Mouse (Mus musculus): Measurements from ENCODE around the gene Rprml.
A peak's percentile ranks its signal among the peaks of the same experiment; 100 is the strongest.

Gene Rprml

GRCm38 (mm10) chr11:103649301-103649982 lies at the start of gene Rprml:
TSS of gene Rprml (plus strand) at chr11:103649570.
- DNase-seq (ENCODE audit: extremely low spot score, low spot score) = peak; percentile 33

DNA sequence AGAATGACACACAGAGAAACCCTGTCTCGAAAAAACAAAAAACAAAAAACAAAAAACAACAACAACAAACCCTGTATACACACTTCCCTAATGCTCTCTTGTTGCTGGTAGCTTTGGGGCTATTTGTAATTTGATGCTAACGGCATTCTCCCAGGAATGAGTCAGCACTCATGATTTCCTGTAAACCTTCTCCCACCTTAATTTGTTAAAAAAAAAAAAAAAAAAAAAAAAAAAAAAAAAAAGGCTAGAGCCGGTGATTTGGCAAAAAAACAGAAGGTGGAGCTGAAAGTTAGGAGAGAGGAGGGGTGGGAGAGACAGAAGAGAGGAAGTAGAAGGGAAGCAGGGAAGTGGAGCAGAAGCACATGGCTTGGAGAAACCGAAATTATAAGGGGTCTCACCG lies 42.8 kb upstream of the Rprml start:
- no peak for DNase-seq (ENCODE audit: extremely low spot score, low spot score)

DNA sequence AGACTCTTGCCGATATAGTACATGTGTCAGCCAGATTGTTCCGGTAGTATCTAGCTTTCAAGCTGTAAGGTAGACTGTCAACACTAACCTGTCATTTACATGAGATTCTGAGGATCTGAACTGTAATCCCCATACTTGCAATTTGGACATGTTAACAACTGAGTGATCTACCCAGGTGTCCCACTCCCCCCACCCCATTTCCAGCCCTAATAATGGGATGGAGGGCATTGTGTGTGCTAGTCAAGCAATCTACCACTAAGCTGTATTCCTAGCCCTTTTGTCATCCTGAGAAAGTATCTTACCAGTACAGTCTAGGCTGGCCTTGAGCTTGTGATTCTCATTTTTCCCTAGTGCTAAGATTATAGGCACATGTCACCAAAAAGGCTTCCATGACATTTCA lies 38.6 kb upstream of the Rprml start:
- DNase-seq (ENCODE audit: extremely low spot score, low spot score) = no peak

- DNase-seq (ENCODE audit: extremely low spot score, low spot score) = no peak
Measured at GRCm38 (mm10) chr11:103621040-103621439, 28.3 kb upstream of the Rprml start, which contains the start of gene Gm884. TSS of gene Gm884 (minus strand) at chr11:103621140.

GRCm38 (mm10) chr11:103627453-103627852 lies 21.9 kb upstream of the Rprml start:
- DNase-seq (ENCODE audit: extremely low spot score, low spot score) = no peak

DNA sequence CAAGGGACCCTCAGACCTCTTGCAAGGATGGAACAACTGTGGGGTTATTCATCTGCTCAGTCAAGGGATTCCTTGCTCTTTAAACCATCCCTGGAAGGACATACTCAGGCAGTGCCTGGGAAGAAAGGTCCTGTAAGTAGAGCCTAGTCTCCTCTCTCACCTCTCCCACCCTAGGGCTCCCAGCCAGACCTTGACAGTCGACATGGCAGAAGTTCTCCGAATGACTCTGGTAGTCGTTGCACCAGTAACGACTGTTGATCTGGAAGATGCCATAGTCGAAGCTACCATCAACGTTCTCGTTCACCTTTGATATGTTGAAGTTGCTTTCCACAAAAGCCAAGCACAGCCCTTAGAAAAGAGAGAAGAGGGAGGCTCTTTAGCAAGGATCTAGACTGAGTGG lies 14.6 kb upstream of the Rprml start:
- no peak for DNase-seq (ENCODE audit: extremely low spot score, low spot score)

- no peak for DNase-seq (ENCODE audit: extremely low spot score, low spot score)
Measured at GRCm38 (mm10) chr11:103635481-103635880, 13.9 kb upstream of the Rprml start.

GRCm38 (mm10) chr11:103636261-103636660 lies 13.1 kb upstream of the Rprml start:
- DNase-seq (ENCODE audit: extremely low spot score, low spot score) = no peak

DNA sequence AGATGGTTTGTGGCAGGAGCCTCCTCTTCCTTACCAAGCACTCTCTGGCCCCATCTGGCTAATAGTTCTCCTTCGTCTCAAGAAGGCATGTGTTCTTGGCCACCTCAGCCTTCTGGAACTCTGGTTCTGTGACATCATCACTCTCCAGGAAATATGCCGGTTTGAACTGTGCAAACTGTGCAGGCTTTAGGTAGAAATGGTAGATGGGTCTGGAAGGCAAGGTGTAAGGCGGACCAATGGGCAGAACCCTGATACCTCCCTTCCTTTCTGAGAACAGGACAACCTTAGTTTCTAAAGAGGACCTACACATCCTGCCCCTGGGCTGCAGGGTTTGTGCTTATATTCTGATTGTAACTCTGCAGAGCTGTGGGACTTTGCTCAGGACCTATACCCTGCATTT lies 10.6 kb upstream of the Rprml start, which contains the start of gene Lyzl6:
Lyzl6 (minus strand) TSS at position 101 of the 400 bp plus-strand sequence.
- DNase-seq (ENCODE audit: extremely low spot score, low spot score) = no peak

DNA sequence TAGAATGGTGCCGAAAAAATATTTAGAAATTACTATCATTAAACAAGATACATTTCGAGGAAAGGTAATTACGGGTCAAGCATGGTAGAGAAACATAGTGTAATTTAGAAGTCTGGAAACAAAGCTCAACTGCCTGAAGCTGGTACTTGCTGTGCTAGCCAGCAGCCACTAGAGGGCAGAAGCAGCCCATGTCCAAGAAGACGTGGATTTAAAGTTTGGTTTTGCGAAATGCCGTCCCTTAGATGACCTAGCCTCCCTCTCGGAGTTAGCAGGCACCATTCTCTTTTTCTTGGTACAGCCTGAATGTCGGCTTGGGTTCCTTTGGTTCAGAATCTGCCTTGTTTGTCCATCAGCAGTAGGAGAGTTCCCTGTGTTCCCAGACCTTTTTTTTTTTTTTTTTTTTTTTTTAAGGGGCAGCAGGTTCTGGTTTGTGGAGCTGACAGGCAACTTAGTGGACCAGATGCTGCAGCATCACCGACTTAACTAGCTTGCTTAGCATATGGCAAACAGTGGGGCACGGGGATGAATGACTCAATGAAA lies 9.9 kb upstream of the Rprml start:
- DNase-seq (ENCODE audit: extremely low spot score, low spot score) = peak; percentile 63

GRCm38 (mm10) chr11:103643211-103643610 lies 6.2 kb upstream of the Rprml start:
- DNase-seq (ENCODE audit: extremely low spot score, low spot score) = no peak

DNA sequence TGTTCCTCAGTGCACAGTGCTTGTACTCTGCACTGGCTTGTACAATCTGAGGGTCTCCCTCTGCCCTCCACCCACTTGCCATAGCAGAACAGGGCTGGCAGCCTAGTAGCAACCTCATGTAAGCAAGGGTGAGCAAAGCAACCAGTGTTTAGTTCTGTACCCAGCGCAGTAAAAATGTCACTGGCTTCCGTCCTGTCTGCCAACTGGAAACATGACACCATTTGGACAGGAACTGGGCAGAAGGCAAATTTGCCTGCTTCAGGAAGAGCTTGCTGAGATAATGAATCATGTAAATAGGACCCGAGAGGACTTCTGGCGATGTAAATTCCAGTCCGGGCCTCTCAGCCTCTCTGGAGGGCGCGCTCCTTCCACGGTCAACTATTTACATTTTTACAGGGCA lies 3.6 kb upstream of the Rprml start:
- DNase-seq (ENCODE audit: extremely low spot score, low spot score) = no peak

DNA sequence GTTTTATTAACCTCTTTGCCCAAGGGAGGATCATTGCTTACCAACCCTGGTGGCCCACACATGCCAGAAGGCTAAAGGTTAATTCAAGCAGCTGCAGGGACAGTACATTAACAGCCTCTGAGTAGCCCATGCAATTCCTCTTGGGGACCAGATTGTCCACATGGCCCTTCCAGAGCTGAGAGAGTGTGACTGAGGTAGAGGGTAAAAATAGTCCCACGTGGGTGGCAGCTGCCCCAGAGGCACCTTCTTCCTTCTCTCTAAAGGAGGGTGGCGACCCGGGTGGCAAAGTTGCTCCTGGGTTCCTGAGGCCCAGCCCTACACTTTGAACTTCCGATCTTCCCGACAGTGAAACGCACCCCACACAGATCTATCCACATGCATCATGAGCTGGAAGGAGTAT lies 3.1 kb upstream of the Rprml start:
- no peak for DNase-seq (ENCODE audit: extremely low spot score, low spot score)

- DNase-seq (ENCODE audit: extremely low spot score, low spot score) = no peak
Measured at GRCm38 (mm10) chr11:103647921-103648620, 1.3 kb upstream of the Rprml start.

- DNase-seq (ENCODE audit: extremely low spot score, low spot score) = no peak
Measured at GRCm38 (mm10) chr11:103648656-103649055, 714 bp upstream of the Rprml start.

- DNase-seq (ENCODE audit: extremely low spot score, low spot score) = peak; percentile 30
Measured at GRCm38 (mm10) chr11:103649983-103650493, 668 bp downstream of the Rprml start.

- DNase-seq (ENCODE audit: extremely low spot score, low spot score) = no peak
Measured at GRCm38 (mm10) chr11:103651426-103651825, 2.1 kb downstream of the Rprml start.

GRCm38 (mm10) chr11:103653359-103653965 lies 4.1 kb downstream of the Rprml start:
- DNase-seq (ENCODE audit: extremely low spot score, low spot score) = no peak

DNA sequence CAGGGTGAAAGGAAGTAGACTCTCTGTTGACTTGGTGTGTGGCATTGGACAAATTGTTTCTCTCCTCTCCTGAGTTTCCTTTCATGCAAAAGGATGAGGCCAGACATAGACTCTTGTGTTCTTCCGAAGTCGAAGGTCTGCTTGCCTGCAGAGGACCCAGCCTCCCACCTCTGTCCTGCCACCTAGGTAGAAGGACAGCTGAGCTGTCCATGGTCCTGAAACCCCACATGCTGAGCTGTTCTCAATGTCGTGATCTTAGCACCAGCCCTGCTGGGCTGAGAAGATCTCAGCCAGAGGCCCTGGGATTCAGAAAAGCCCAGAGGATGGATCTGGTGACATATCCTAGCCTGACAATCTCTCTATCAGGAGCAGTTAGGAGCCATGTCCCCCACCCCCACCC lies 7.2 kb downstream of the Rprml start:
- peak; percentile 56 for DNase-seq (ENCODE audit: extremely low spot score, low spot score)

DNA sequence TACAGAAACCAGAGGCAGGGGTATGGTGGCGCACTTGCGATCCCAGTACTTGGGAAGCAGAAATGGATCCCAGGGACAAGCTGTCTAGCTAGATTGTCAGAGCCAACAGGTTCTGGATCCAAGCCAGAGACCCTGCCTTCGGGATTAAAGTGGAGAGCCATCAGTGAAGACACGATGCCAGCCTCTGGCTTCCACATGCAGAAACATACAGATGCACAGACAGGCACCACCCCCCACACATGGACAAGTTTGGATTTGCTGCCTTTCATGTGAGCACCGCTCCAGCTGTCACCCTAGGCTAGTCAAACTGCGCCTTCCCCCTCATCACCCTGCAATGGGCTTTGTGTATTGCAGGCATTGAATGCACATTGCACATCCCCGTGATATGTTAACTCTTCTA lies 8.8 kb downstream of the Rprml start:
- no peak for DNase-seq (ENCODE audit: extremely low spot score, low spot score)

GRCm38 (mm10) chr11:103661863-103662262 lies 12.5 kb downstream of the Rprml start:
- DNase-seq (ENCODE audit: extremely low spot score, low spot score) = no peak

DNA sequence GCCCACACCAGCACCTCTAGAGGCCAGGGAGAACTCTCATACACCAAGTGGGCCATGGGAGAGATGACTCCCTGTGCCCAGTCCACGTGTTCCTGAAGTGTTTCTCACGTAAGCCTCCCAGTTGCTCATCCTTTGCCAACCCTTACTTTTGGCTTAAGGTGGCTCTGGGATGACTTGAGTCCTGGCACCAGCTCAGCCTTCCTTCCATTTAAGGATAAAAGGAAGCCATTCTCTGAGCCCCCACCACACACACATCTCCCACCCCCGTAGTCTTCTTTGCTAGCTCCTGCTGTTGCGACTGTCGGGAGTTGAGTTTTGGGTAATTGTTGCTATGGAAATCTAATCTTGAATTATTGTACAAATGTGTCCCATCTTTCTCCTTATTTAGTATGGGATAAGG lies 13.2 kb downstream of the Rprml start:
- no peak for DNase-seq (ENCODE audit: extremely low spot score, low spot score)

Data from neural tube, embryonic 10.5 days (tissue).